ENCODE assay signal across 34 mouse cellular contexts in the genomic region with DNA sequence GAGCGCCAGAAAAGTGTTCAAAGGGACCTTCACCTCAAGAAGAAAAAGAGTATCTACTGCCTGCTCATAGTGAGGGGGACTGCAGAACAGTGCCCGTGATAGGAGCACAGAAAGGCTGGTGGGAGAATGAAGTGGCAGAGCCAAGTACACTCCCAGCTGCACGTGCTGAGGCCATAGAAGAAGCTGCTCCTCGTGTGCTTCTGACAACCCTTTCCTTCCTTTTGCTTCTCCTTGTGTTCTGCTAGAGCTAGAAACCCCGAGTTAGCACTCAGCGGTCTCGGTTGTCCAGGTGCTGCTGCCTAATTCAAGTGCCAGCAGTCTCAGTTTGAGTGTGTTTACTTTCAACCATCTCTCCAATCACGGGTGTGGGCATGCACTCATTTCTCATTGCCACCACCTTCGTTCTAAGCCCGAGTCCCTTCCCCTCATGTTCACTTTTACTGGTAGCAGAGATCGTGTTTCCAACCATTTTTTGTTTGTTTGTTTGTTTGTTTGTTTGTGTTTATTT. TPM values are rescaled to one million over a fixed set of nuclear protein-coding genes. Genes with fewer than 3 reads are reported as not detected.
"Had no signal": no experiment of that assay in that cellular context is flagged by ENCODE, and none has a peak within 500 bp of the region (broad histone marks: within the 10 kb centered on the region; RNA-seq: fewer than 3 reads in every experiment).

No protein-coding gene starts in this region.

- H3K27me3 ChIP-seq: heart, embryonic 13.5 days; heart, embryonic 15.5 days; hindbrain, embryonic 13.5 days; hindbrain, embryonic 15.5 days; kidney, embryonic 15.5 days; limb, embryonic 15.5 days had no signal

- DNase-seq: gastrocnemius, adult 2 months; gastrocnemius, postnatal 10 days; gastrocnemius, postnatal 25 days; heart, adult 2 months; heart, postnatal 14 days; heart, postnatal 36 days; kidney, adult 11 months; kidney, adult 2 months; kidney, adult 9 months; kidney, postnatal 14 days; kidney, postnatal 36 days; layer of hippocampus, adult 9-11 months; layer of hippocampus, postnatal 36 days; left cerebral cortex, postnatal 4 days had no signal

- ATAC-seq: hindbrain, postnatal 0 days; intestine, embryonic 16.5 days had no signal

- H3K4me1 ChIP-seq: limb, embryonic 13.5 days; limb, embryonic 15.5 days had no signal

- H3K27ac ChIP-seq: gastrocnemius, adult 2 months; heart, adult 2 months; heart, embryonic 13.5 days; heart, embryonic 15.5 days; hindbrain, embryonic 13.5 days; hindbrain, embryonic 15.5 days; hindbrain, postnatal 0 days; kidney, embryonic 15.5 days; kidney, postnatal 0 days; limb, embryonic 13.5 days; limb, embryonic 15.5 days had no signal

- H3K4me3 ChIP-seq: gastrocnemius, adult 2 months; heart, adult 2 months; heart, embryonic 13.5 days; heart, embryonic 15.5 days; hindbrain, embryonic 13.5 days; hindbrain, embryonic 15.5 days; kidney, embryonic 15.5 days; limb, embryonic 13.5 days; limb, embryonic 15.5 days had no signal

- H3K9me3 ChIP-seq: heart, embryonic 13.5 days; heart, embryonic 15.5 days; hindbrain, embryonic 13.5 days; hindbrain, embryonic 15.5 days; kidney, embryonic 15.5 days; limb, embryonic 13.5 days; limb, embryonic 15.5 days had no signal

- H3K9ac ChIP-seq: heart, embryonic 13.5 days; heart, embryonic 15.5 days; hindbrain, embryonic 13.5 days; hindbrain, embryonic 15.5 days; kidney, embryonic 15.5 days; limb, embryonic 13.5 days; limb, embryonic 15.5 days had no signal

- H3K36me3 ChIP-seq: heart, embryonic 13.5 days; heart, embryonic 15.5 days; hindbrain, embryonic 13.5 days; hindbrain, embryonic 15.5 days; kidney, embryonic 15.5 days; limb, embryonic 13.5 days; limb, embryonic 15.5 days had no signal

- H3K4me2 ChIP-seq: heart, embryonic 11.5 days; heart, embryonic 13.5 days; heart, embryonic 15.5 days; hindbrain, embryonic 13.5 days; hindbrain, embryonic 15.5 days; kidney, embryonic 15.5 days; limb, embryonic 13.5 days; limb, embryonic 15.5 days had no signal

RNA-seq across cellular contexts. Expression of a gene that starts 10.6 kb away (rescaled TPM):
- total RNA-seq: gastrocnemius, adult 2 months; gastrocnemius, postnatal 10 days; gastrocnemius, postnatal 25 days; gastrocnemius, postnatal 4 days; heart, postnatal 14 days; heart, postnatal 36 days; hindbrain, postnatal 0 days; layer of hippocampus, adult 18-20 months; layer of hippocampus, postnatal 14 days; layer of hippocampus, postnatal 36 days; left cerebral cortex, adult 18-20 months; left cerebral cortex, postnatal 25 days; left cerebral cortex, postnatal 4 days had no signal
- polyA plus RNA-seq: hindbrain, embryonic 11.5 days; hindbrain, embryonic 13.5 days; hindbrain, embryonic 15.5 days; hindbrain, postnatal 0 days; intestine, embryonic 14.5 days; intestine, embryonic 16.5 days; kidney, adult 2 months; kidney, embryonic 15.5 days; large intestine, adult 2 months; limb, embryonic 11.5 days; limb, embryonic 13.5 days; limb, embryonic 15.5 days had no signal
